Mouse (Mus musculus) heart, adult 2 months (tissue): ENCODE results near the gene Gm49711. TPM values are rescaled to one million over a fixed set of nuclear protein-coding genes. Genes with fewer than 3 reads are reported as not detected.

Source experiments
- DNase-seq, 2 experiments: peaks; one replicate each; pipeline ENCODE4 v3.0.0; 2021
- H3K27ac ChIP-seq: fragments of 200-600 bp; 2 replicates; pipeline ENCODE4 v1.8.1; 2022
- H3K27me3 ChIP-seq: fragments of 200-500 bp; 2 replicates; pipeline ENCODE4 v1.6.1; 2012; ENCODE audit warnings: mild to moderate bottlenecking, low read length, inconsistent platforms, mixed read lengths; ENCODE audit not compliant: control insufficient read depth, insufficient read depth
- H3K36me3 ChIP-seq: fragments of 200-500 bp; 2 replicates; pipeline ENCODE4 v1.6.1; 2012; ENCODE audit warnings: low read length, inconsistent platforms; ENCODE audit not compliant: control insufficient read depth, insufficient read depth
- H3K4me1 ChIP-seq: fragments of 200-500 bp; 2 replicates; pipeline ENCODE4 v1.6.1; 2011; ENCODE audit warnings: low read length; ENCODE audit not compliant: control insufficient read depth, insufficient read depth
- H3K4me3 ChIP-seq: fragments of 200-600 bp; 2 replicates; pipeline ENCODE4 v1.8.1; 2022
- H3K79me2 ChIP-seq: fragments of 200-500 bp; replicated peaks from 2 replicates; pipeline ENCODE4 v1.6.1; 2012; ENCODE audit warnings: mild to moderate bottlenecking, inconsistent platforms, low read length, moderate library complexity, mixed read lengths; ENCODE audit not compliant: control insufficient read depth, insufficient read depth
- H3K9ac ChIP-seq: fragments of 200-500 bp; 2 replicates; pipeline ENCODE4 v1.6.1; 2012; ENCODE audit warnings: low read depth, mild to moderate bottlenecking, control low read depth, inconsistent platforms, low read length, mixed read lengths
- CTCF ChIP-seq: fragments of 200-600 bp; IDR thresholded peaks from 2 replicates; pipeline ENCODE4 v1.8.1; 2022; ENCODE audit warnings: antibody characterized with exemption, mild to moderate bottlenecking, moderate library complexity
- EP300 ChIP-seq: fragments of 200-500 bp; IDR thresholded peaks from 2 replicates; pipeline ENCODE4 v1.6.1; 2011; ENCODE audit warnings: low read depth, low read length, control low read depth; ENCODE audit not compliant: insufficient read depth
- POLR2A ChIP-seq: fragments of 200-500 bp; IDR thresholded peaks from 2 replicates; pipeline ENCODE4 v1.6.1; 2011; ENCODE audit warnings: mild to moderate bottlenecking, low read depth, low read length, control low read depth; ENCODE audit not compliant: insufficient read depth
- WGBS: fragments of 180-500 bp; shearing (Covaris S2); methylation state at CpG from one replicate; pipeline ENCODE4 v1.1.7; 2018; 5-methylcytosine and 5-hydroxymethylcytosine counted together
- intact Hi-C: fragments of 180-260 bp; cut with DNase I; formaldehyde crosslinking; loops from one replicate; pipeline ENCODE4 v1.15.1; 2025
- polyA plus RNA-seq: library from polyadenylated mRNA; depleted of rRNA; stranded (reverse); fragments of >200 nt; gene quantifications from 2 replicates; pipeline ENCODE4 v1.2.3, GENCODE M21; 2012
- total RNA-seq, 2 experiments: library from RNA; stranded (reverse); gene quantifications; 2 replicates each; pipeline ENCODE4 v1.2.3; 2021

Gm49711 gene
- total and polyA plus RNA-seq, 3 experiments, result not detected

- no peak for TF ChIP-seq CTCF
- no peak for TF ChIP-seq POLR2A
- TF ChIP-seq EP300, result no peak
- 84% methylated on average over 17 of the region's 17 CpGs for WGBS
- DNase-seq, result no peak
- H3K36me3 ChIP-seq, result no peaks in the 10 kb centered on the region
- intact Hi-C loops, result no loop called here
- no peak overlapping the region for H3K27ac ChIP-seq
- H3K4me3 ChIP-seq, result no peak overlapping the region
- H3K79me2 ChIP-seq, result no peaks in the 10 kb centered on the region
- no peak overlapping the region for H3K9ac ChIP-seq
- H3K4me1 ChIP-seq, result peaks cover 6% of the 10 kb centered on the region
- no peaks in the 10 kb centered on the region for H3K27me3 ChIP-seq
These were observed 62.9 kb downstream of the Gm49711 start for GRCm38 (mm10) chr16:92120899-92121531.

- no peaks in the 10 kb centered on the region for H3K79me2 ChIP-seq
- intact Hi-C loops, result no loop called here
- no peak overlapping the region for H3K27ac ChIP-seq
- no peaks in the 10 kb centered on the region for H3K36me3 ChIP-seq
- no peak overlapping the region for H3K9ac ChIP-seq
- no peak for DNase-seq
- no peak for TF ChIP-seq POLR2A
- no peak for TF ChIP-seq EP300
- no peak for TF ChIP-seq CTCF
- no peak overlapping the region for H3K4me3 ChIP-seq
- no peaks in the 10 kb centered on the region for H3K27me3 ChIP-seq
- H3K4me1 ChIP-seq, result no peaks in the 10 kb centered on the region
- WGBS, result 56% methylated on average over 4 of the region's 4 CpGs
These were observed 69.1 kb downstream of the Gm49711 start for GRCm38 (mm10) chr16:92127226-92127625.

- TF ChIP-seq CTCF (no peak), POLR2A (no peak), EP300 (no peak)
- Histone ChIP-seq H3K79me2 (no peaks in the 10 kb centered on the region), H3K4me1 (no peaks in the 10 kb centered on the region), H3K36me3 (no peaks in the 10 kb centered on the region), H3K27ac (no peak overlapping the region), H3K9ac (no peak overlapping the region), H3K4me3 (no peak overlapping the region), H3K27me3 (no peaks in the 10 kb centered on the region)
- DNase-seq, result no peak
- 80% methylated on average over 5 of the region's 5 CpGs for WGBS
- intact Hi-C loops, result no loop called here
These were observed 69.5 kb downstream of the Gm49711 start for GRCm38 (mm10) chr16:92127666-92128065.

GRCm38 (mm10) chr16:92129843-92130242 is 71.7 kb downstream of the Gm49711 start:
- Histone ChIP-seq H3K4me1 (no peaks in the 10 kb centered on the region), H3K79me2 (no peaks in the 10 kb centered on the region), H3K27ac (no peak overlapping the region), H3K4me3 (no peak overlapping the region), H3K9ac (no peak overlapping the region), H3K27me3 (no peaks in the 10 kb centered on the region), H3K36me3 (no peaks in the 10 kb centered on the region)
- 75% methylated on average over 8 of the region's 8 CpGs for WGBS
- DNase-seq, result no peak
- TF ChIP-seq POLR2A, result no peak
- TF ChIP-seq CTCF, result no peak
- TF ChIP-seq EP300, result no peak
- intact Hi-C loops, result no loop called here

- Histone ChIP-seq H3K27me3 (no peaks in the 10 kb centered on the region), H3K36me3 (no peaks in the 10 kb centered on the region), H3K79me2 (no peaks in the 10 kb centered on the region), H3K27ac (no peak overlapping the region), H3K4me1 (no peaks in the 10 kb centered on the region), H3K9ac (no peak overlapping the region), H3K4me3 (no peak overlapping the region)
- intact Hi-C loops, result no loop called here
- no peak for TF ChIP-seq POLR2A
- TF ChIP-seq EP300, result no peak
- TF ChIP-seq CTCF, result no peak
- no peak for DNase-seq
- 77% methylated on average over 4 of the region's 4 CpGs for WGBS
These were observed 74.4 kb downstream of the Gm49711 start for GRCm38 (mm10) chr16:92132511-92132910.

DNA sequence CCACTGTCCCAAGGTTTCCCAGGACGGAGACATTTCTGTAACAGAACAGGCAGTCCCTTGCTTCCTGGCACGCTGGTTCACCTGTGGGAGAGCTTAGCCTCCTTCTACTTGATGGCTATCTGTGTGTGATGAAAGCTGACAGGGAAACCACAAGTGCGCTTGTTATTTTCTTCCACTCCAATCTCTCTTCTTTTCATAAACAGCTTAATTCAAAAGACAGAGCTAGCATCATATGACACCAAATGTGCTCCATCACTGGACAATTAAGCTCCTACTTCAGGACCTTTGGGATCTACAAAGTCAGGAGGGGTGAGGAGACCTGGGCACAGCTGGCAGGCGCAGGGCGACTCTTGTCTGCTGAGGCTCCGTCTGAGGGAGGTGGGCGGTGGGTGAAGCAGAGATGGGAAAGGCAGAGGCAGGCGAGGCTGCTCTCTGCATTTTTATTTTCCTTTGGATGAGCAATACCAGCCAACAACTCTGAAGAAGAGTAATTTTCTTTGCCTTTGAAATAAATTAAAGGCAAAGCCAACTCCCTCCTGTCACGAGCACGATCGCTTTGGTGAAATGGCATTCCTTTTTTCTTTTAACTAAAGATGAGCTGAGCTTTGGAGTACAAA is 76.1 kb downstream of the Gm49711 start:
- Histone ChIP-seq H3K36me3 (no peaks in the 10 kb centered on the region), H3K27ac (no peak overlapping the region), H3K27me3 (no peaks in the 10 kb centered on the region), H3K79me2 (no peaks in the 10 kb centered on the region), H3K4me1 (no peaks in the 10 kb centered on the region), H3K4me3 (no peak overlapping the region), H3K9ac (no peak overlapping the region)
- TF ChIP-seq POLR2A, result no peak
- TF ChIP-seq CTCF, result no peak
- no peak for TF ChIP-seq EP300
- DNase-seq, result no peak
- intact Hi-C loops, result no loop called here
- 92% methylated on average over 11 of the region's 11 CpGs for WGBS
